ENCODE assay signal across 9 mouse cellular contexts in the genomic region with DNA sequence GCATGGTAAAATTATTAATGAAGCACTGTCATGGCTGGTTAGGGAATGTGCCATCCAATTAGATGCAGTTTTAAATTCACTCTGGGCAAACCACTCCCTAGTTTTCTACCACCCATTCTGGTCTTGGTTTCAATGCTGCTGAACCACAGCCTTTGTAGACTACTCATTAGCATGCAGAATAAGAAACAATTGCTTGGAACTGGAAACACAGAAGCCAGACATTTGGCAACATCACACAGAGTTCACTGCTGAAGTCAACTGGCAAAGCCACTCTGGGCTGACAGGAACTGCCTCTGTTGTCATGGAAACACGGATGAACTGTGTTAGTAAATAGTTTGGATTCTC. TPM values are rescaled to one million over a fixed set of nuclear protein-coding genes. Genes with fewer than 3 reads are reported as not detected.
DNase-seq lines count a peak whose midpoint lies in the region; ATAC-seq and TF ChIP-seq lines count a peak whose summit lies in the region.
"Had no signal": no experiment of that assay in that cellular context is flagged by ENCODE, and none has a peak within 500 bp of the region (broad histone marks: within the 10 kb centered on the region; RNA-seq: fewer than 3 reads in every experiment).

No protein-coding gene starts in this region.

- no peaks in the 10 kb centered on the region for H3K9me3 ChIP-seq in lung, embryonic 14.5 days (ENCODE audit: low read depth, low read length)
- no peaks in the 10 kb centered on the region for H3K9me3 ChIP-seq in forebrain, embryonic 12.5 days
- H3K9me3 ChIP-seq in neural tube, embryonic 15.5 days (replicated peaks), result no peaks in the 10 kb centered on the region

- no peak for TF ChIP-seq CTCF in lung, embryonic 14.5 days (IDR thresholded peaks at IDR 0.05; ENCODE audit: low read depth)
- no peak for TF ChIP-seq CTCF in lung, adult 2 months (IDR thresholded peaks at IDR 0.05; ENCODE audit: insufficient read depth, low read length)

- H3K4me2 ChIP-seq in lung, embryonic 14.5 days, result no peak overlapping the region
- peak overlapping the region; percentile 24; the same call in 1 of the 2 replicates for H3K4me2 ChIP-seq in forebrain, embryonic 12.5 days
- H3K4me2 ChIP-seq in neural tube, embryonic 15.5 days, result peak overlapping the region; percentile 15; the same call in 1 of the 2 replicates

- no peak overlapping the region for H3K9ac ChIP-seq in lung, embryonic 14.5 days
- H3K9ac ChIP-seq in forebrain, embryonic 12.5 days, result no peak overlapping the region
- H3K9ac ChIP-seq in neural tube, embryonic 15.5 days (replicated peaks), result no peak overlapping the region

- intact Hi-C loops in heart, postnatal 25 days (cut with DNase I), result no loop called here
- intact Hi-C loops in gastrocnemius, postnatal 14 days (cut with DNase I; ENCODE audit: low total_unique reads), result no loop called here

- no peaks in the 10 kb centered on the region for H3K36me3 ChIP-seq in lung, embryonic 14.5 days (ENCODE audit: insufficient read depth)
- H3K36me3 ChIP-seq in forebrain, embryonic 12.5 days (replicated peaks), result no peaks in the 10 kb centered on the region
- H3K36me3 ChIP-seq in neural tube, embryonic 15.5 days, result no peaks in the 10 kb centered on the region

- H3K27ac ChIP-seq in lung, embryonic 14.5 days (ENCODE audit: low read depth), result no peak overlapping the region
- H3K27ac ChIP-seq in forebrain, embryonic 12.5 days, result peak overlapping the region; percentile 87
- H3K27ac ChIP-seq in neural tube, embryonic 15.5 days (replicated peaks), result peak overlapping the region; percentile 86

- peak; percentile 66 for DNase-seq in lung, embryonic 14.5 days
- DNase-seq in lung, adult 2 months, result no peak
- peak; percentile 68 to 69 for DNase-seq in left cerebral cortex, adult 9 months (ENCODE audit: low spot score in 2 of 2)
- DNase-seq in heart, postnatal 25 days (ENCODE audit: low spot score), result no peak
- DNase-seq in gastrocnemius, postnatal 14 days, result no peak
- no peak for DNase-seq in yolk sac, embryonic 10.5 days (ENCODE audit: low spot score)

- no peaks in the 10 kb centered on the region for H3K27me3 ChIP-seq in lung, embryonic 14.5 days (ENCODE audit: insufficient read depth, low read length)
- H3K27me3 ChIP-seq in forebrain, embryonic 12.5 days, result no peaks in the 10 kb centered on the region
- H3K27me3 ChIP-seq in neural tube, embryonic 15.5 days (replicated peaks), result no peaks in the 10 kb centered on the region

- TF ChIP-seq POLR2A in lung, adult 2 months (IDR thresholded peaks at IDR 0.05; ENCODE audit: borderline replicate concordance, extremely low read depth, low read depth, low read length), result no peak

- WGBS in lung, embryonic 14.5 days, result 29% methylated on average over 1 of the region's 1 CpGs
- WGBS in lung, adult 2 months, result 25% methylated on average over 1 of the region's 1 CpGs
- WGBS in forebrain, embryonic 12.5 days, result 13% methylated on average over 1 of the region's 1 CpGs
- 4% methylated on average over 1 of the region's 1 CpGs for WGBS in neural tube, embryonic 15.5 days

- H3K4me3 ChIP-seq in lung, embryonic 14.5 days (ENCODE audit: low read depth, low read length), result no peak overlapping the region
- no peak overlapping the region for H3K4me3 ChIP-seq in lung, adult 2 months (replicated peaks; ENCODE audit: extremely low read depth, low read depth, low read length)
- no peak overlapping the region for H3K4me3 ChIP-seq in forebrain, embryonic 12.5 days (replicated peaks)
- no peak overlapping the region for H3K4me3 ChIP-seq in neural tube, embryonic 15.5 days (replicated peaks)

- H3K4me1 ChIP-seq in lung, embryonic 14.5 days (ENCODE audit: insufficient read depth), result 0 out of 2 replicates have a peak, but pooled peaks cover 3% of the 10 kb centered on the region
- no peaks in the 10 kb centered on the region for H3K4me1 ChIP-seq in lung, adult 2 months (ENCODE audit: control insufficient read depth, insufficient read depth, low read length)
- peaks cover 26% of the 10 kb centered on the region for H3K4me1 ChIP-seq in forebrain, embryonic 12.5 days
- peaks cover 27% of the 10 kb centered on the region for H3K4me1 ChIP-seq in neural tube, embryonic 15.5 days

- no peak for ATAC-seq in lung, embryonic 14.5 days (ENCODE audit: insufficient read depth)
- peak; percentile 87 for ATAC-seq in forebrain, embryonic 12.5 days (ENCODE audit: low FRiP score)
- ATAC-seq in neural tube, embryonic 15.5 days (ENCODE audit: low FRiP score), result peak; percentile 92

RNA-seq across cellular contexts. Expression of gene Mapk10, which starts 50.0 kb away (rescaled TPM):
- polyA plus RNA-seq in lung, embryonic 14.5 days (2014; fragmentation: Nextera tagmentation; extraction: Ambion mirVana), result 0.66 and 0.89 TPM in 2 replicates
- polyA plus RNA-seq in lung, adult 2 months (2012; rRNA removed), result 1.1 and 1.2 TPM in 2 replicates
- 41.7 and 55.1 TPM in 2 replicates for polyA plus RNA-seq in forebrain, embryonic 12.5 days (2016; fragmentation: Nextera tagmentation; extraction: Ambion mirVana)
- polyA plus RNA-seq in neural tube, embryonic 15.5 days (2015; fragmentation: Nextera tagmentation; extraction: Ambion mirVana), result 78.7 and 90.3 TPM in 2 replicates
- total RNA-seq in heart, postnatal 25 days (2021), result 10 to 100 TPM; 34.5 to 39.5 TPM
- total RNA-seq in gastrocnemius, postnatal 14 days (2021), result under 1 TPM; 0.69 to 0.80 TPM
- total RNA-seq: MEL had no signal

Comparison
In these comparisons a context has a peak if more than half of its experiments do, and no peak if none do; other contexts are left out.
1. DNase-seq: peak in lung, embryonic 14.5 days (single experiment) and left cerebral cortex, adult 9 months (2 of 2); none in lung, adult 2 months (single experiment), heart, postnatal 25 days (single experiment), gastrocnemius, postnatal 14 days (single experiment) and yolk sac, embryonic 10.5 days (single experiment).
2. RNA of gene Mapk10, which starts 50.0 kb away (polyA plus RNA-seq): 78.7 to 90.3 TPM in neural tube, embryonic 15.5 days and 41.7 to 55.1 TPM in forebrain, embryonic 12.5 days; 1.1 to 1.2 TPM in lung, adult 2 months and 0.66 to 0.89 TPM in lung, embryonic 14.5 days; every median in the first group is over 10 times any median in the second.